Comparison of ENCODE assay signal across 20 mouse cellular contexts in the genomic region with DNA sequence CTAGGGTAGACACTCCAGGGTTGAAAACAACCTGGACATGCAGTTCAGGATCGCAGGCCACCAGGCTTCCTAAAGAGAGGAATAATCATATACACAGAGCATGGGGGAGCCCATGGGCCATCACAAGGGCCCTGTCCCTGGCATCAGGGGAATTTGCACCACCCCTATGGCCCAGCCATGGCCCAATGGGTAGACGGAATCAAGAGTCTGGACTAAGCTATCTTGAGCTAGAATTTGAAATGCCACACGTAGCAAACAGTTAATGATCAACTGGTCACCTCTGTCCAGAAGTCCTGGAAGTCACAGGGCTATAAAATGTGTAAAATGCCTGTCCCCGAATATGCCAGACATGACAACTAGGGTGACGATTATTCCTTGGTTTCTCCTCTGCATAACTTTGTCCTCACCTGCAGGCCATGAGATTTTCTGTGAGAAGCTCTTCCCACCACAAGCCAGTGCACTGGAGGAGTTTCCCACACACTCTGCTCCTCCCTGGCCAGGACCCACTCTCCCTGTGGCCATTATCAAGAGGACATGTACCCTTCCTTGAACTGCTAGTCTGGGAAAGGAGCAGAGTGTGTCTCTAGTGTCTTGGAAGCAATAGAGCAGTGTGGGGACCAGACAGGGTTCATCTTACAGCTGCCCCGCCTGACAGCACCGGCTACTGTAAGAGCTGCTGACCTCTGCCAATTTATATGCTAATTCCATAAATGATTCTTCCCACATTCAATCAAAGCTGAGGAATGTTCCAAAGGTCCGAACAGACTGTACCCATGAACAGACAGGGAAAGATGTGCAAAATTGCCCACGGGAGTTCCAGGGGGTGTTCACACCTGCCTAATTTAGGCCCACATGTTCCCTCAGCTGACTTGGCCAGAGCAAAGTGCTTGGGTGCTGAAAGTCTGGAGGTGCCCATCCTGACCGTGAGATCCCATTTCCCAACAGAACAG. TPM values are rescaled to one million over a fixed set of nuclear protein-coding genes. Genes with fewer than 3 reads are reported as not detected.
DNase-seq lines count a peak whose midpoint lies in the region; ATAC-seq lines count a peak whose summit lies in the region.
"Had no signal": no experiment of that assay in that cellular context is flagged by ENCODE, and none has a peak within 500 bp of the region (broad histone marks: within the 10 kb centered on the region; RNA-seq: fewer than 3 reads in every experiment).

No protein-coding gene starts in this region.

- peak overlapping the region; percentile 87 for H3K27ac ChIP-seq in kidney, embryonic 16.5 days (ENCODE audit: low read length)
- H3K27ac ChIP-seq in hindbrain, embryonic 10.5 days: no peak overlapping the region
- H3K27ac ChIP-seq: embryonic facial prominence, embryonic 13.5 days; forebrain, embryonic 13.5 days; heart, embryonic 13.5 days; hindbrain, embryonic 12.5 days had no signal

- no peak overlapping the region for H3K9ac ChIP-seq in kidney, embryonic 16.5 days (replicated peaks; ENCODE audit: low read length)
- H3K9ac ChIP-seq: embryonic facial prominence, embryonic 13.5 days; forebrain, embryonic 13.5 days; heart, embryonic 13.5 days; hindbrain, embryonic 12.5 days had no signal

- DNase-seq in kidney, adult 8-10 months: peak; percentile 88 to 89
- peak; percentile 75 to 91 for DNase-seq in kidney, postnatal 25 days
- DNase-seq in hindbrain, embryonic 10.5 days (ENCODE audit: low spot score): no peak
- DNase-seq in ovary, postnatal 14 days (ENCODE audit: low spot score): no peak
- DNase-seq in adrenal gland, adult 2 months: no peak
- DNase-seq: adrenal gland, postnatal 10 days; cerebellum, adult 11-12 months; cerebellum, adult 9-10 months; cerebellum, postnatal 36 days; gastrocnemius, postnatal 36 days; heart, adult 11 months; heart, postnatal 36 days had no signal

- WGBS in kidney, embryonic 16.5 days: 53% methylated on average over 10 of the region's 10 CpGs
- 87% methylated on average over 10 of the region's 10 CpGs for WGBS in hindbrain, embryonic 10.5 days

- H3K4me2 ChIP-seq in kidney, embryonic 16.5 days (replicated peaks; ENCODE audit: low read depth, low read length): no peak overlapping the region
- H3K4me2 ChIP-seq: embryonic facial prominence, embryonic 13.5 days; forebrain, embryonic 13.5 days; heart, embryonic 13.5 days; hindbrain, embryonic 12.5 days had no signal

- no peak overlapping the region for H3K4me3 ChIP-seq in kidney, embryonic 16.5 days (ENCODE audit: low read length)
- H3K4me3 ChIP-seq in hindbrain, embryonic 10.5 days: no peak overlapping the region
- H3K4me3 ChIP-seq: embryonic facial prominence, embryonic 13.5 days; forebrain, embryonic 13.5 days; heart, embryonic 13.5 days; hindbrain, embryonic 12.5 days had no signal

- ATAC-seq in kidney, embryonic 16.5 days (ENCODE audit: low FRiP score, low TSS enrichment): peak; percentile 50
- ATAC-seq: forebrain, embryonic 13.5 days; hindbrain, embryonic 16.5 days had no signal

- no peaks in the 10 kb centered on the region for H3K36me3 ChIP-seq in kidney, embryonic 16.5 days (ENCODE audit: insufficient read depth, low read length)
- no peaks in the 10 kb centered on the region for H3K36me3 ChIP-seq in hindbrain, embryonic 10.5 days
- H3K36me3 ChIP-seq: embryonic facial prominence, embryonic 13.5 days; heart, embryonic 13.5 days; hindbrain, embryonic 12.5 days had no signal

- H3K27me3 ChIP-seq in kidney, embryonic 16.5 days (ENCODE audit: insufficient read depth, low read length): no peaks in the 10 kb centered on the region
- H3K27me3 ChIP-seq in hindbrain, embryonic 10.5 days (ENCODE audit: insufficient read depth, poor library complexity, severe bottlenecking): 0 out of 2 replicates have a peak, but pooled peaks cover 3% of the 10 kb centered on the region
- H3K27me3 ChIP-seq: embryonic facial prominence, embryonic 13.5 days; forebrain, embryonic 13.5 days; heart, embryonic 13.5 days; hindbrain, embryonic 12.5 days had no signal

- H3K9me3 ChIP-seq in kidney, embryonic 16.5 days (ENCODE audit: low read length): no peaks in the 10 kb centered on the region
- H3K9me3 ChIP-seq in hindbrain, embryonic 10.5 days: no peaks in the 10 kb centered on the region
- H3K9me3 ChIP-seq: embryonic facial prominence, embryonic 13.5 days; forebrain, embryonic 13.5 days; heart, embryonic 13.5 days; hindbrain, embryonic 12.5 days had no signal

- peaks cover 55% of the 10 kb centered on the region for H3K4me1 ChIP-seq in kidney, embryonic 16.5 days (ENCODE audit: insufficient read depth, low read length)
- H3K4me1 ChIP-seq in hindbrain, embryonic 10.5 days (replicated peaks): peaks cover 10% of the 10 kb centered on the region
- H3K4me1 ChIP-seq: forebrain, embryonic 13.5 days had no signal

RNA-seq across cellular contexts. Expression of gene 1810010D01Rik, which starts 27.2 kb away (rescaled TPM):
- polyA plus RNA-seq in kidney, embryonic 16.5 days (2015; fragmentation: Nextera tagmentation; extraction: Ambion mirVana): 0.27 and 0.30 TPM in 2 replicates
- polyA plus RNA-seq in hindbrain, embryonic 10.5 days (2016; fragmentation: Nextera tagmentation; extraction: Ambion mirVana): 0.19 and 0.37 TPM in 2 replicates
- total RNA-seq in adrenal gland, adult 2 months (2021): under 1 TPM in 1 of 2 experiments, not detected in 1; 0.48 TPM
- 1.1 and 1.7 TPM in 2 replicates for polyA plus RNA-seq in adrenal gland, adult 2 months (2012; rRNA removed)
- total RNA-seq: gastrocnemius, adult 8-10 months; gastrocnemius, postnatal 36 days; heart, postnatal 36 days had no signal
- polyA plus RNA-seq: heart, postnatal 0 days; hindbrain, embryonic 16.5 days had no signal

RNA-seq across cellular contexts. Expression of gene Tpcn2, which starts 48.7 kb away (rescaled TPM):
- 11.4 and 12.2 TPM in 2 replicates for polyA plus RNA-seq in kidney, embryonic 16.5 days (2015; fragmentation: Nextera tagmentation; extraction: Ambion mirVana)
- 5.7 and 5.8 TPM in 2 replicates for polyA plus RNA-seq in hindbrain, embryonic 10.5 days (2016; fragmentation: Nextera tagmentation; extraction: Ambion mirVana)
- 10 to 100 TPM; 11.2 to 12.5 TPM for total RNA-seq in adrenal gland, adult 2 months (2021)
- polyA plus RNA-seq in adrenal gland, adult 2 months (2012; rRNA removed): 14.5 and 17.9 TPM in 2 replicates

Comparison
In these comparisons a context has a peak if more than half of its experiments do, and no peak if none do; other contexts are left out.
1. DNase-seq: peak in kidney, adult 8-10 months (2 of 2) and kidney, postnatal 25 days (2 of 2); none in hindbrain, embryonic 10.5 days (single experiment), ovary, postnatal 14 days (single experiment) and adrenal gland, adult 2 months (single experiment).